Mouse (Mus musculus): Measurements from ENCODE around the gene Rara.

The Rara gene

DNA sequence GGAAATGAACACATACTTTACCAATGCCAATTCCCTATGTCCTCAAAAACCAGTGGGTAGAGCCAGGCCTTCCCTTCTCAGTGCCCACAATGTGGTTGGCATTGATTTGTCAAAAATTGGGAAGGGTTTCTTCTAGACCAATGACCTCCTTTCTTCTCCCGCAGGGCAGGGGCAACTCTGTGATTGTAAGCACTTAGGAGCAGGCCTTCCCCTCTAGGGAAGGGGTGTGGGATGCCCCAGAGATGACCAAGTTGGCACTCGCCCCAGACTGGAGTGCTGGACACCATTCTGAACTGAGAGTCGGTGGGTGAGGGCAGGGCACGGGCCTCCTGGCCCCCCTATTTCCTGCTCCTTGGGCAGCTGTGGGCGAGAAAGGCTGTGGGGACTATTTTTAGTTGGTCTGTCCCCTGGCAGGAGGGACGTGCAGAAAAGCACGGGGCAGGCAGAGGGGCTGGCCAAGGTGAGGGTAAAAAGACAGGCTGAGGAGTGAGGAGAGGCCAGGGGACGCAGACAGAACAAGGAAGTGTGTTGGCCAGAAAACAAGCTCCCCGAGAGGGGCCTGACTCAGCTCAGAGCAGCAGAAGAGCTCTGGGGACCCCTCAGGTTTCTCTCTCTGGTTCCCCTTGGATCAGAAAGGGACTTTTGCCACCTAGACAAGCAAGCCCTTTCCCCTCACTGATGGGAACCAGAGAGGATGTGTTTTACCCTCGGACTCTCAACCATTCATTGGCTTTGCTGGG is 3.3 kb downstream of the Rara start:
- CTCF ChIA-PET, result interaction anchor here (0.6 to 2.1 kb wide), 9 partner anchors 9 to 139 kb away, joined by 3 to 8 read pairs (median 5); no protein-coding TSS in a partner anchor
- POLR2A ChIA-PET, result interaction anchor here in 3 of 4 experiments (0.6 to 3.8 kb wide), 19 partner anchors 9 to 175 kb away, joined by 3 to 27 read pairs (median 6); partner anchors contain the start of gene Cdc6 (in 1 of the 3)

DNA sequence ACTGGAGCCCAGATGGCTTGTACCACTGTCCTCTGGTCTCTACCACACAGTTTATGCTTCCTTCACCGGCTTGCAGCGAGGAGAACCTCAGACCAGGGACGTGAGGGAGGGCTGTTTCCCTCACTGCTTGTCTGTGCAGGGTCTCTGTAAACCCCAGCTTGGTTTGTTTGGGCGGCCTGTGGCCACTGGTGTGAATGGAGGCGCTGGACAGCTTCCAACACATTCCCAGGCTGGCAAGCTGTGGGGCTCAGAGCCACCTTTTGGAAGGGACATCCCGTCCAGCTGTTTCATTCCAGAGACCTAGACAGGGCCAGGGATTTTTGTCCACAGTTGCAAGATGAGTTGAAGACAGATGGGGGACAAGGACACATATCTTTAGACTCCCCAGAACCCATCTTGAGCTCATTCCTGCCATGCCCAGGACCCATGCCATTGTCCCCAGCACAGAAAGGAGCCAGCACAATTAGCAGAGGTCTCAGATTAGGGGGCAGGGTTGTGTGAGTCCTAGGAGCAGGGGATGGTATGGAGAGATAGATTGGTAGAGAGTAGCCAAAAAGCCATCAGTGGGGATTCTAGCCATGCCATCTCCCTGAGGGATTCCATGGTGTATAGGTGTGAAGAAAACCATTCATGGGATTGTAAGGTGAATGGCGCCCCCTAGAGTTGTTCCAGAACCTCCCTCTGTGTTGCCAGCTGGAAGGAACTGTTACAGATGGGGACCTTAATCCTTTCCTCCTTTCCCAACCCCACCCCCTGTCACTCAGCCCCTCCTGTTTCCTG is 4.1 kb downstream of the Rara start:
- ChIA-PET CTCF (interaction anchor here (0.6 to 2.1 kb wide), 21 partner anchors 10 to 206 kb away, joined by 3 to 13 read pairs (median 4); no protein-coding TSS in a partner anchor), POLR2A (interaction anchor here (0.6 to 3.8 kb wide), 31 partner anchors 9 to 1325 kb away, joined by 3 to 27 read pairs (median 4); partner anchors contain the start of gene Cdc6 (in 1 of the 4))

GRCm38 (mm10) chr11:98932293-98933091 is 4.9 kb downstream of the Rara start:
- CTCF ChIA-PET, result interaction anchor here (0.6 to 2.1 kb wide), 26 partner anchors 9 to 543 kb away, joined by 3 to 13 read pairs (median 4); no protein-coding TSS in a partner anchor
- POLR2A ChIA-PET, result interaction anchor here (0.5 to 3.8 kb wide), 31 partner anchors 7 to 1324 kb away, joined by 3 to 27 read pairs (median 3); partner anchors contain the start of gene Cdc6 (in 1 of the 4)

GRCm38 (mm10) chr11:98933151-98933550 is 5.5 kb downstream of the Rara start:
- ChIA-PET CTCF (interaction anchor here in 3 of 4 experiments (0.9 to 1.5 kb wide), 6 partner anchors 8 to 84 kb away, joined by 3 to 13 read pairs (median 4); no protein-coding TSS in a partner anchor), POLR2A (interaction anchor here in 2 of 4 experiments (1.0 to 3.8 kb wide), 7 partner anchors 7 to 177 kb away, joined by 3 to 27 read pairs (median 3); no protein-coding TSS in a partner anchor)

DNA sequence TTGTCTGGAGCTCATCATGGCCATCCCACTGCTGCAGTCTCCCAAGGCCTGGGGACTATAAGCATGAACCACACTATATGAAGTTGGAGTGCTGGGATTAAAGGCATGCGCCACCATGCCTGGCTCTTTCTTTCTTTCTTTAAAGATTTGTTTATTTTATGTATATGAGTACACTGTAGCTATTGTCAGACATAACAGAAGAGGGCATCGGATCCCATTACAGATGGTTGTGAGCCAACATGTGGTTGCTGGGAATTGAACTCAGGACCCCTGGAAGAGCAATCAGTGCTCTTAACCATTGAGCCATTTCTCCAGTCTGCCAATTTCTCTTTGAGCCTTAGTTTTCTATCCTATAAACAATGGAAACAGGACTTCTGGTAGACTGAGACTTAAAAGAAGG is 6.2 kb downstream of the Rara start:
- POLR2A ChIA-PET, result interaction anchor here in 2 of 4 experiments (0.6 to 3.8 kb wide), 7 partner anchors 8 to 50 kb away, joined by 3 to 27 read pairs (median 4); no protein-coding TSS in a partner anchor
- CTCF ChIA-PET, result interaction anchor here in 2 of 4 experiments (0.6 to 1.5 kb wide), 5 partner anchors 22 to 198 kb away, joined by 3 to 7 read pairs (median 4); no protein-coding TSS in a partner anchor

- CTCF ChIA-PET, result interaction anchor here in 2 of 4 experiments (0.6 to 1.5 kb wide), 4 partner anchors 21 to 198 kb away, joined by 3 to 7 read pairs (median 4); no protein-coding TSS in a partner anchor
- POLR2A ChIA-PET, result interaction anchor here in 2 of 4 experiments (0.6 to 3.8 kb wide), 6 partner anchors 8 to 38 kb away, joined by 3 to 27 read pairs (median 4); no protein-coding TSS in a partner anchor
Measured at GRCm38 (mm10) chr11:98934367-98934766, 6.7 kb downstream of the Rara start.

- POLR2A ChIA-PET, result no interaction called here
- CTCF ChIA-PET, result interaction anchor here in 1 of 4 experiments (0.9 kb wide), 1 partner anchor 20 kb away, joined by 3 read pairs; no protein-coding TSS in a partner anchor
Measured at GRCm38 (mm10) chr11:98935123-98935522, 7.5 kb downstream of the Rara start.

- ChIA-PET POLR2A (interaction anchor here in 3 of 4 experiments (1.0 to 6.7 kb wide), 17 partner anchors 8 to 88 kb away, joined by 3 to 71 read pairs (median 7); partner anchors contain the start of genes Cdc6 (in 1 of the 3), Rara (in 1 of the 3), Top2a (in 1 of the 3) and Wipf2 (in 1 of the 3)), CTCF (interaction anchor here in 3 of 4 experiments (1.5 to 2.9 kb wide), 4 partner anchors 20 to 46 kb away, joined by 4 to 15 read pairs (median 6); partner anchors contain the start of gene Gjd3 (in 1 of the 3))
Measured at GRCm38 (mm10) chr11:98936170-98936569, 8.6 kb downstream of the Rara start.

DNA sequence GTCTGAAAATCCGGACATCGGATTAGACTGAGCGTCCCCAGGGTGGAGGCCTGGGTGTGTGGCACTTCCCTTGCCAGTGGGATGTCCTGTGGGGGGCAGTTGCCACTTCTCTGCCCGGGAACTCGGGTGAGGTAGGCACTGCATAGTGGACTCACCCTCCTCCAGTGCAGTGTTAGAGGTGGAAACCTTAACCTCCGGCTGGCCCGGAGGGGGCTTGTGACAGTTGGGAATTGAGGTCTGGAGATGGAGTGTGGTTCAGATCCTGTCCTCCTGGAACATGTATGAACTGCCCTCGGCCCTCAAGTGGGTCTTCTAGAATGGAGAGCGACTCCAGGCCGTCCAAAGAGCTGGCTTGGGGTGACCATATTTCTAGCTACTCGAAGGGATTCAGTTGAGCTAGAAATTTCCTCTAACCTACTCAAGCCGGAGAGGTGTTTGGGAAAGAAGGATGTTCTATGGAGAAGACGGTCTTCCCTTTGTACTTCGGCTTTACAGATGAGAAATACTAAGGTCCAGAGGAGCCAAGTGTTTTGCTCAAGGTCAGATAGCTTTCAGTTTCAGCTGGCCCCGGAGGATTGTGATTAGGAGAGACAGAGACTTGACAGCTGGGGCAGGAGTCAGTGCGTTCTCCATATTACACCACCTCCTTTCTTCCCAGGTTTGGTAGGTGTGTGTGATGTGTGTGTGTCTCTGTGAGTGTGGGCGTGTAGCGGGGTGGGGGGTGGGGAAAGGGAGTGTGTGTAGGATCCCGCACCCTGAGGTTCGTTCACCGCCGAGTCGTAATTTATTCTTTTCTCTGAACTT is 9.2 kb downstream of the Rara start:
- CTCF ChIA-PET, result interaction anchor here (0.5 to 4.2 kb wide), 34 partner anchors 9 to 565 kb away, joined by 3 to 15 read pairs (median 4); partner anchors contain the start of genes Cdc6 (in 1 of the 4), Gjd3 (in 1 of the 4), Psmd3 (in 1 of the 4) and Rara (in 1 of the 4)
- POLR2A ChIA-PET, result interaction anchor here (0.6 to 6.7 kb wide), 50 partner anchors 8 to 1591 kb away, joined by 3 to 71 read pairs (median 4); partner anchors contain the start of genes Rara (in 3 of the 4), Cdc6 (in 2 of the 4), Acly (in 1 of the 4) and Csf3 (in 1 of the 4)

- ChIA-PET CTCF (interaction anchor here (0.5 to 4.2 kb wide), 35 partner anchors 10 to 1740 kb away, joined by 3 to 15 read pairs (median 4); partner anchors contain the start of genes Cdc6 (in 1 of the 4), Gjd3 (in 1 of the 4), Psmd3 (in 1 of the 4) and Rara (in 1 of the 4)), POLR2A (interaction anchor here (0.5 to 6.7 kb wide), 54 partner anchors 8 to 1590 kb away, joined by 3 to 71 read pairs (median 4); partner anchors contain the start of genes Rara (in 3 of the 4), Cdc6 (in 2 of the 4), Acly (in 1 of the 4) and Csf3 (in 1 of the 4))
Measured at GRCm38 (mm10) chr11:98937410-98937913, 9.8 kb downstream of the Rara start.

GRCm38 (mm10) chr11:98937914-98938694 is 10.5 kb downstream of the Rara start:
- CTCF ChIA-PET, result interaction anchor here (0.5 to 4.2 kb wide), 31 partner anchors 11 to 1740 kb away, joined by 3 to 15 read pairs (median 4); partner anchors contain the start of genes Cdc6 (in 1 of the 4), Gjd3 (in 1 of the 4) and Psmd3 (in 1 of the 4)
- POLR2A ChIA-PET, result interaction anchor here (0.5 to 6.7 kb wide), 51 partner anchors 9 to 1590 kb away, joined by 3 to 71 read pairs (median 4); partner anchors contain the start of genes Rara (in 3 of the 4), Cdc6 (in 2 of the 4), Acly (in 1 of the 4) and Csf3 (in 1 of the 4)

DNA sequence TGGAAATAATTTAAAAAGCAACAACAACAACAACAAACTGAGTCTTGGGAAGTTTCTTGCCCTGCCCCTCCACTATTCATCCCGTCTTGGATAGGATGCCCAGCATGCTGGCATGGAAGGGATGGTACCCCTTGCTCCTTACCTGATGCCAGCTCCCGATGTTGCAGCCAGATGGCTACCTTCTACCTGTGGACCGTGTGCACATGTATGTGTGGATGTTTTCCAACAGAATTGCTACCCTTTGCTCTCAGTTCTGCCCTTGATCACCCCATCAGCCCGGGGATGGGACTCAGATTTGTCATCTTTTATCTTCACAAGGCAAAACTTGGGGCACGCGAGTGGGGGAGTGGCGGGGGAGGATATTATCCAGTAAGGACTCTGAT is 11.1 kb downstream of the Rara start:
- CTCF ChIA-PET, result interaction anchor here in 2 of 4 experiments (0.6 to 4.2 kb wide), 5 partner anchors 13 to 34 kb away, joined by 3 to 15 read pairs (median 5); no protein-coding TSS in a partner anchor
- POLR2A ChIA-PET, result interaction anchor here in 3 of 4 experiments (0.7 to 6.7 kb wide), 21 partner anchors 10 to 719 kb away, joined by 3 to 71 read pairs (median 5); partner anchors contain the start of genes Rara (in 2 of the 3), Cdc6 (in 1 of the 3) and Nr1d1 (in 1 of the 3)

DNA sequence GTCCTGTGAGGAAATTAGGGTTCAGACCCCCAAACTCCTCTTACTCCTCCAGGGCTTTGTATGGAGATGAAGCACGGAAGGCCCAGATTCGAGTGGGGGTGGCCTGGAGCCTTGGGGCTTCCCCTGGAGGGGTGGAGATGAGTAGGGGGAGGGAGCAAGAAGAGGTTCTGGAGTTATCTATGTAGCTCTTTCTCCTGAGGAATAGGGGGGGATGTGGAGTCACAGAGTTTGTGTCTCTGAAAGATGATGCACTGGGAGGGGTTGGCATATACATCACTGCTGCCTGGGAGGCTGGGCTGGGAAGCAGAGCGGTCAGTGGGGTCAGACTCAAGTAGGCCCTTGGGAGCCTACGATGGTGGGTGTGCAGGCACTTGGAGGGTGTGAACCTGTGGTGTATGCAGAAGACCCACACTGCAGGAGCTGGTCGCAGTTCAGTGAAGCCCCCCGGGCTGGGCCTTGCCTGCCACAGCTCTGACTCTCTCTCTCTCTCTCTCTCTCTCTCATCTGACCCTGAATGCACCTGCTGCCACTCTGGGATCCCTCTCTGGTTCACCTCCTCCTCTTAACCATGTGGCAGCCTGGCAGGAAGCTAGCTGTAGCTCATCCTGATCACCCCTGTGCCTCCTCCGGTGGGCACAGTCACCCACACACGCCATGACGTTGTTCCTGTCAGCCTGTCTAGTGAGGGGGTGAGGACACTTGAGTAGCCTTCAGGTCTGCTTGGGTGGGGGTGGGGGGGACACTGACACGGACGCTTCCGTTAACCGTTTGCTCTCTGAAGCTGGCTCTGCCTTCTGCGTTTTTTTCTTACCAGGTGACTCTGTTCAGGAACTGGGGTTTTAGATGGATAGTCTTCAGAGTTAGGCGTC is 11.7 kb downstream of the Rara start:
- POLR2A ChIA-PET, result interaction anchor here in 3 of 4 experiments (0.8 to 6.9 kb wide), 21 partner anchors 10 to 166 kb away, joined by 3 to 103 read pairs (median 14); partner anchors contain the start of genes Rara (in 2 of the 3), Cdc6 (in 1 of the 3) and Nr1d1 (in 1 of the 3)
- CTCF ChIA-PET, result interaction anchor here in 2 of 4 experiments (0.6 to 4.2 kb wide), 7 partner anchors 13 to 33 kb away, joined by 3 to 15 read pairs (median 3); no protein-coding TSS in a partner anchor
